Mouse (Mus musculus): ENCODE results near the gene Tmprss7.

GRCm38 (mm10) chr16:45632420-45632819 lies 61.0 kb downstream of the Tmprss7 start:
- TF ChIP-seq ZKSCAN1 (IDR thresholded peaks at IDR 0.05; ENCODE audit: borderline replicate concordance, low read depth, low read length): no peak
- TF ChIP-seq EP300 (IDR thresholded peaks at IDR 0.05; ENCODE audit: low read length): no peak
- TF ChIP-seq CTCF (conservative IDR thresholded peaks at IDR 0.05 in 1 of 2, IDR thresholded peaks at IDR 0.05 in 1 of 2; ENCODE audit: low read depth in 2 of 2, low read length in 2 of 2): no peak
- no peak for TF ChIP-seq MAZ (IDR thresholded peaks at IDR 0.05; ENCODE audit: low read depth, low read length)

Measured in CH12.LX (cell line).